Mouse (Mus musculus): ENCODE results near the gene Lrat. TPM values are rescaled to one million over a fixed set of nuclear protein-coding genes. Genes with fewer than 3 reads are reported as not detected.
A peak's percentile ranks its signal among the peaks of the same experiment; 100 is the strongest.

The Lrat gene
- polyA plus RNA-seq, 1 experiment from 2014 or later: 0.16 TPM

DNA sequence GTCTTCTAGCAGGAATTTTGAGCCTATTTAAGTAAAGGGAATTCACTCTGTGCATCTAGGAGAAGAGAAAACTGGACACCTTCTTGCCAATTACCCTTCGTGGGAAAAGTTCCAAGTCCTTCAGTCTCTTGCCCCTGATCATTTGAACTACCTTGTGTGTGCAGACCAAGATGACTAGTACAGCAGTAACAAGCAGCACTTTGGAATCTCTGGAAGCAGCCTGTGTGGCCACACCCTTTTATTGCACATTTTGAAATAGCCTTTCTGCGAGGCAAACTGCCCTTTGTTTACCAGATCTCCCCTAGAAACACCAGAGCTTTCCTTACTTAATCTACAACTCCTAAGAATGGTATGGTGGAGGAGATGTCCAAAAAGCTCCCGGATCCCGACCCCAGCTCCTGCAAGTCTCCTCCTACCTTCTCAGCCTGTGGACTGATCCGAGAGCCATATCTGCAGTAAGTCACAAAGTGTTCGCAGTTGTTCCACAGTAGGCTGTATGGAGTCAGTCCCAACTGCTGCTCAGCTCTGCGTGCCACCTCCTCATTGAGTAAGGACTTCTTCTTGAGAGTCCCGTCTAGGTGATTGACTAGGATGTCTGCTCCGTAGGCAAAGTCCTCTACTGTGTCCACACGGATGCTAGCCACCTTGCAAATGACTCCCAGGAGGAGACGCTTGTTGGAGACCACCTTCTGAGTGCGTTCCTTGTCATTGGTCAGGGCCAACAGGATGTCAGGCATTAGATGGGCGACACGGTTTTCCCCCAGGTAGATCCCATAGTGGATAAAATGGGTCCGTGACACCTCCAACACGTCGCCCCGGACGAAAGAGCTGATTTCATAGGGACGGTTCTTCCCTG, 788 bp downstream of the Lrat start:
- WGBS: 22% methylated on average over 20 of the region's 20 CpGs
- Histone ChIP-seq H3K27ac (ENCODE audit: low read length) (no peak overlapping the region), H3K4me1 (replicated peaks; ENCODE audit: control insufficient read depth, insufficient read depth, low read length) (peaks cover 11% of the 10 kb centered on the region), H3K36me3 (ENCODE audit: control insufficient read depth, insufficient read depth) (no peaks in the 10 kb centered on the region), H3K27me3 (replicated peaks; ENCODE audit: control insufficient read depth, insufficient read depth, low read length) (peaks cover 5% of the 10 kb centered on the region), H3K4me2 (ENCODE audit: low read length) (peak overlapping the region; percentile 97), H3K9ac (replicated peaks; ENCODE audit: low read depth, low read length) (no peak overlapping the region), H3K9me3 (ENCODE audit: control insufficient read depth, low read length) (no peaks in the 10 kb centered on the region), H3K4me3 (replicated peaks; ENCODE audit: low read length) (peak overlapping the region; percentile 59)
- no peak for ATAC-seq

DNA sequence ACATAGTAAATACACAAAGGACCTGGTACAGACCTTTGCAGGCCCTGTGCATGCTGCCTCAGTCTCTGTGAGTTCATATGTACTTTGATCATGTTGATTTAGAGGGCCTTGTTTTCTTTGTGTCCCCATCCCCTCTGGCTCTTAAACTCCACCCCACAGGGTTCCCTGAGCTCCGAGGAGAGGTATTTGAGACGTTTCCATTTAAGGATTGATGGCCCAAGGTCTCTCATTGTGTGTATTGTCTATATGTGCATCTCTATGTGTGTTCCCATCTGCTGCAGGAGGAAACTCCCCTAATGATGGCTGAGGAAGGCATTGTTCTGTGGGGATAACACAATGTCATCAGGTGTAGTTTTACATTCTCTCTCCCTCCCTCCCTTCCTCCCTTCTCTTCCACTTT, 14.9 kb downstream of the Lrat start:
- Histone ChIP-seq H3K4me1 (replicated peaks; ENCODE audit: control insufficient read depth, insufficient read depth, low read length) (no peaks in the 10 kb centered on the region), H3K36me3 (ENCODE audit: control insufficient read depth, insufficient read depth) (no peaks in the 10 kb centered on the region), H3K9ac (replicated peaks; ENCODE audit: low read depth, low read length) (no peak overlapping the region), H3K4me2 (ENCODE audit: low read length) (no peak overlapping the region), H3K9me3 (ENCODE audit: control insufficient read depth, low read length) (no peaks in the 10 kb centered on the region), H3K4me3 (replicated peaks; ENCODE audit: low read length) (no peak overlapping the region), H3K27ac (ENCODE audit: low read length) (no peak overlapping the region), H3K27me3 (replicated peaks; ENCODE audit: control insufficient read depth, insufficient read depth, low read length) (no peaks in the 10 kb centered on the region)
- 26% methylated on average over 2 of the region's 2 CpGs for WGBS
- no peak for ATAC-seq

DNA sequence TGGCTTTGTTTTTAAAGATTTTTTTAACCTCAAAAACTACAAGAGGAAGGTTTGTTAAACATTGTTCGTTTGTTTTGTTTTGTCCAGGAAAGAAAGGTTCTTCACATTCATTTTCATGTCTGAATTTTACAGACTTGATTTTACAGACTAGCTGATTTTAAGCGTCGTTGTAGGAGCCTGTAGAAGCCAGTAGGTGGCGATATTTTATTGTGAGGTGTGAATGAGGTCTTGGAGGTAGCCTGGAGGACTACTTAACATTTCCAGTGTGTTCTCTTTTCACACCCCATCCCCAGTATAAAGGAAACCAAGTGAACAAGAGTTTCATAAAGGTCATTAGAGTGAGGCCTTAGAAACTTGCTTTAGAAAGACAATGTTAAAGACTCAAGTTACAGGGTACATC, 26.5 kb downstream of the Lrat start:
- 4% methylated on average over 4 of the region's 4 CpGs for WGBS
- H3K4me1 ChIP-seq (replicated peaks; ENCODE audit: control insufficient read depth, insufficient read depth, low read length): peaks cover 8% of the 10 kb centered on the region

DNA sequence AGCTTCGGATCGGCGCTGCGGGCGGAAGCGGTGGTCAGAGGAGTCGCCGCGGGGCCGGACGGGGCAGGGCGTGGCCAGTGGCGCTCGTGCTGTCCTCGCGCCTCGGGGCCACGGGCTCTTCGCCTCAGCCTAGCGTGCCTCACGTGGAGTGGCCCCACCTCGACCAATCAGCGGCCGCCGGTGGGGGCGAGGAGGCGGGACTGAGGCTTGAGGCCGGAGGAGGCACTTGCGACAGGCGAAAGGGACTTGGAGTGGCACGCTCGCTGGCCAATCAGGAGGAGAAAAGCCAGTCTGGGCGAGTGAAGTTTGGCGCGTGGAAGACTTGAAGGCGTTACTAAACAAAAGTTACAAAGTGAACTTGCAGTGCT, 27.4 kb downstream of the Lrat start, which contains the start of gene Rbm46:
Rbm46 (minus strand) TSS at position 112 of the 368 bp plus-strand sequence.
- 21% methylated on average over 35 of the region's 36 CpGs for WGBS
- ATAC-seq: peak; percentile 98
- Histone ChIP-seq H3K9me3 (ENCODE audit: control insufficient read depth, low read length) (0 out of 2 replicates have a peak, but pooled peaks cover 2% of the 10 kb centered on the region), H3K4me3 (replicated peaks; ENCODE audit: low read length) (peak within 1 kb of the TSS; percentile 50), H3K4me2 (ENCODE audit: low read length) (peak within 1 kb of the TSS; percentile 69), H3K9ac (replicated peaks; ENCODE audit: low read depth, low read length) (peak within 1 kb of the TSS; percentile 29; the same call in 1 of the 2 replicates), H3K36me3 (ENCODE audit: control insufficient read depth, insufficient read depth) (no peaks in the 10 kb centered on the region), H3K4me1 (replicated peaks; ENCODE audit: control insufficient read depth, insufficient read depth, low read length) (peaks cover 8% of the 10 kb centered on the region), H3K27ac (ENCODE audit: low read length) (no peak within 1 kb of the TSS), H3K27me3 (replicated peaks; ENCODE audit: control insufficient read depth, insufficient read depth, low read length) (peaks cover 20% of the 10 kb centered on the region)

More for the DNA sequence above, 26.5 kb downstream of the Lrat start:
- Histone ChIP-seq H3K36me3 (ENCODE audit: control insufficient read depth, insufficient read depth) (no peaks in the 10 kb centered on the region), H3K27me3 (replicated peaks; ENCODE audit: control insufficient read depth, insufficient read depth, low read length) (peaks cover 20% of the 10 kb centered on the region), H3K27ac (ENCODE audit: low read length) (no peak overlapping the region), H3K4me3 (replicated peaks; ENCODE audit: low read length) (no peak overlapping the region), H3K9me3 (ENCODE audit: control insufficient read depth, low read length) (0 out of 2 replicates have a peak, but pooled peaks cover 2% of the 10 kb centered on the region), H3K4me2 (ENCODE audit: low read length) (no peak overlapping the region), H3K9ac (replicated peaks; ENCODE audit: low read depth, low read length) (no peak overlapping the region)
- ATAC-seq: no peak

DNA sequence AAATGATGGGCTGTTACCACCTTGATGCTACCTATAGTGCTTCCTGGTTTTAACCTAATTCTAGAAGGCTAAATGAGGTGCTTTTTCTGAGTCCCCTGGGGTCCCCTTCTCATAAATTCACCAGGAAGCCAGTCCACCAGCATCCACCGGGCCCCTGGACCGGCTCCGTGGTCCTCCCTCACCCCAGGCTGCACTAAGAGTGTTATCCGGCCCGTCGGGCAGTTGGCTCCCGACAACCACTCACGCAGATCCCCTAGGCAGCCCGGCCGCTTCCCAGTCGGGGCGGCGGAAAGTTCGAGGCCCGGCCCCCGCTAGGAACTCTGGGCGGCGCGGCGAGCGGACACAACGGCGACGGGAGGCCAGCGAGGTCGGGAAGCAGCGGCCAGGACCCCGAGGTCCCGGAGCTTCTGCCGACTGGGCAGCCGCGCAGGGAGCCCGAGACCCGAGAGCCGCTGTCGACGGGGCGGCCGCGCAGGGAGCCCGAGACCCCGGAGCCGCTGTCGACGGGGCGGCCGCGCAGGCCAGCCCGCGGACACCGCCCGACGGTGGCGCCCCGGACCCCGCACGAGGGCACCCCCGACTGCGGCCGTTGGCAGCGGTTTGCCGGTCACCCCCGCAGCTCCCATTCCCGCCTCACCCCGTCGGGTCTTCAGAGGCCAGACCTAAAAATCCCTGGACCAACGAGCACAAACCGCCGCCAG, 28.0 kb downstream of the Lrat start:
- Histone ChIP-seq H3K9ac (replicated peaks; ENCODE audit: low read depth, low read length) (peak overlapping the region; percentile 29; the same call in 1 of the 2 replicates), H3K4me1 (replicated peaks; ENCODE audit: control insufficient read depth, insufficient read depth, low read length) (peaks cover 8% of the 10 kb centered on the region), H3K27me3 (replicated peaks; ENCODE audit: control insufficient read depth, insufficient read depth, low read length) (peaks cover 20% of the 10 kb centered on the region), H3K4me3 (replicated peaks; ENCODE audit: low read length) (peak overlapping the region; percentile 50), H3K27ac (ENCODE audit: low read length) (no peak overlapping the region), H3K9me3 (ENCODE audit: control insufficient read depth, low read length) (0 out of 2 replicates have a peak, but pooled peaks cover 2% of the 10 kb centered on the region), H3K36me3 (ENCODE audit: control insufficient read depth, insufficient read depth) (no peaks in the 10 kb centered on the region), H3K4me2 (ENCODE audit: low read length) (peak overlapping the region; percentile 69)
- peak; percentile 43 for ATAC-seq
- WGBS: 20% methylated on average over 64 of the region's 69 CpGs

DNA sequence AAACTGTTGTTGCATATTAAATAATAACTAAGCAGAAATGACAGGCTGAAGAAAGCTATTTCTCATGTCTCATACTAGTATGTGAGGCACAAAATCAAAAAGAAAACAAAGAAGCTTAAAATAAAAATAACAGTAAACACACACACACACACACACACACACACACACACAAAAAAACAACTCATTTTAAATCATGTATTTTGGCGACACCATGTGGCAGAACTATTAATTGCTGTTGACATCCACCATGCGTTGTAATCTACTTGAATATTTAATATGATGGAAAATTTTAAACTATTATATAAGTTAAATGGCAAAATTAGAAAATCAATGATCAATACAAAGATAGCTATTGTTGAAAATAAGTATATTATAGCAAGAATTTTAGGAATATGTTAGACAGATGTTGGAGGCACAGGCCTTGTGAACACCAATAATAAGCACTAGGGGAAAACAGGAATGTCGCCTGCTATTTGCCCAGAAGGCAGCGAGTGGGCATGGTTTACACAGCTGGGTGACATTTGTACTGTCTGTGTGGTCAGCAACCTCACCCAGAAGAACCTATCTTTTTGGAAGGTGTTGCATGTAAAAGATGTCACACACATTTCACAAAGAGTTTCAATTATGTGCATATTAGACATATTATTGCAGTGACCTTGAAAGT, 46.2 kb downstream of the Lrat start:
- Histone ChIP-seq H3K4me1 (replicated peaks; ENCODE audit: control insufficient read depth, insufficient read depth, low read length) (no peaks in the 10 kb centered on the region), H3K27me3 (replicated peaks; ENCODE audit: control insufficient read depth, insufficient read depth, low read length) (no peaks in the 10 kb centered on the region), H3K27ac (ENCODE audit: low read length) (no peak overlapping the region), H3K4me2 (ENCODE audit: low read length) (no peak overlapping the region), H3K36me3 (ENCODE audit: control insufficient read depth, insufficient read depth) (no peaks in the 10 kb centered on the region), H3K4me3 (replicated peaks; ENCODE audit: low read length) (no peak overlapping the region), H3K9me3 (ENCODE audit: control insufficient read depth, low read length) (no peaks in the 10 kb centered on the region), H3K9ac (replicated peaks; ENCODE audit: low read depth, low read length) (no peak overlapping the region)
- 29% methylated on average over 4 of the region's 4 CpGs for WGBS
- ATAC-seq: peak; percentile 38

Other genes starting within 250 kb of the Lrat start
- 0.96 and 1.3 TPM in 2 replicates for gene Rbm46, start 27.5 kb downstream of the Lrat start, polyA plus RNA-seq (2015; fragmentation: Nextera tagmentation; extraction: Ambion mirVana)
- gene Fgg, start 103.8 kb upstream of the Lrat start, polyA plus RNA-seq (2015; fragmentation: Nextera tagmentation; extraction: Ambion mirVana): 0.11 TPM in 1 of 2 replicates, not detected in the other
- 0.10 TPM in 1 of 2 replicates, not detected in the other for gene Fga, start 122.1 kb upstream of the Lrat start, polyA plus RNA-seq (2015; fragmentation: Nextera tagmentation; extraction: Ambion mirVana)
- 0.09 TPM in 1 of 2 replicates, not detected in the other for gene Fgb, start 145.9 kb upstream of the Lrat start, polyA plus RNA-seq (2015; fragmentation: Nextera tagmentation; extraction: Ambion mirVana)
- 112 and 123 TPM in 2 replicates for gene Plrg1, start 151.5 kb upstream of the Lrat start, polyA plus RNA-seq (2015; fragmentation: Nextera tagmentation; extraction: Ambion mirVana)
- 0.51 and 0.68 TPM in 2 replicates for gene Dchs2, start 224.0 kb upstream of the Lrat start, polyA plus RNA-seq (2015; fragmentation: Nextera tagmentation; extraction: Ambion mirVana)

All from forebrain, embryonic 16.5 days (tissue).